Mouse (Mus musculus): Measurements from ENCODE around the gene Xylt1. TPM values are rescaled to one million over a fixed set of nuclear protein-coding genes. Genes with fewer than 3 reads are reported as not detected.

Gene Xylt1
- polyA plus RNA-seq, 1 experiment from 2014 or later = 2.0 TPM

DNA sequence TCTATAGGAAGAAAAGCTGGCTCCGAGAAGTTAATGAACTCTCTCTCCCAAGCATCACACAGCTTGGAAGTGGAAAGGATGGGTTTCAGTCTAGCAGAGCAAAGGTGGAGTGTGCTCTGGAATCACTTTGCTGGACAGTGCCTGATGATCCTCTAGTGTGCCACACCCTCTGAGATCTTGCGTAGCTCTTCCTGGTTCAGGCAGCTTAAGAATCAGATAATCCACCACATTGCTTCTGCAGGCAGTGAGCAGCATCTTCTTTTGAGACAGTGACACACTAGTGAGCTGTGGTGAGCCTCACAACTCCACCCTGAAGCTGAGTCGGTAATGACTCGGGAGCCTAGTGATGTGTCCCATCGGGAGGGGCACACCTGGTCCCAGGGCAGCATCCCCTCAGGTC is 159.2 kb downstream of the Xylt1 start:
- WGBS = 85% methylated on average over 5 of the region's 5 CpGs
- no peak overlapping the region for H3K4me3 ChIP-seq
- H3K27me3 ChIP-seq = no peaks in the 10 kb centered on the region
- H3K36me3 ChIP-seq = no peaks in the 10 kb centered on the region
- ATAC-seq (replicated peaks) = no peak
- no peak overlapping the region for H3K4me2 ChIP-seq (replicated peaks)
- peaks cover 12% of the 10 kb centered on the region; the same call in 1 of the 2 replicates for H3K4me1 ChIP-seq
- H3K27ac ChIP-seq (replicated peaks) = no peak overlapping the region
- H3K9ac ChIP-seq (replicated peaks) = no peak overlapping the region
- no peaks in the 10 kb centered on the region for H3K9me3 ChIP-seq

DNA sequence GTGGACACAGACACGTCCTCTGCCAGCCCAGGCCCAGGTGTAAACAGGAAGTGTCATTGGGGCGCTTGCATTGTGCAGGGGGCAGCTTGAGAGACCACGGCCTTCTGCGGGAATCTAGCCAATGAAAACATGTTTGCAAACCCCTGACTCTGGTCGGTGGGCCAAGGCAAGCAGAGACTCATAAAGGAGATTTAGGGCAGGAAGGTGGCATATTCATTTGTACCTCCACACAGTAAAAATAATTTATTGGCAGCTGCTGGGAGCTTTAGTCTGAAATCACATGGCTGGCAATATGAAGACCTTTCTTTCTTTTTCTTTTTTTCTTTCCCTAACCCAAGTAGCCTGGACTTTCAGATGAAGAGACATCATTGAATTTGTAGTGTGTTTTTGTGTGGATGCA is 159.6 kb downstream of the Xylt1 start:
- Histone ChIP-seq H3K4me3 (no peak overlapping the region), H3K27ac (replicated peaks) (no peak overlapping the region), H3K9me3 (no peaks in the 10 kb centered on the region), H3K9ac (replicated peaks) (no peak overlapping the region), H3K4me2 (replicated peaks) (no peak overlapping the region), H3K4me1 (peaks cover 12% of the 10 kb centered on the region; the same call in 1 of the 2 replicates), H3K27me3 (no peaks in the 10 kb centered on the region), H3K36me3 (no peaks in the 10 kb centered on the region)
- WGBS = 70% methylated on average over 5 of the region's 5 CpGs
- no peak for ATAC-seq (replicated peaks)

DNA sequence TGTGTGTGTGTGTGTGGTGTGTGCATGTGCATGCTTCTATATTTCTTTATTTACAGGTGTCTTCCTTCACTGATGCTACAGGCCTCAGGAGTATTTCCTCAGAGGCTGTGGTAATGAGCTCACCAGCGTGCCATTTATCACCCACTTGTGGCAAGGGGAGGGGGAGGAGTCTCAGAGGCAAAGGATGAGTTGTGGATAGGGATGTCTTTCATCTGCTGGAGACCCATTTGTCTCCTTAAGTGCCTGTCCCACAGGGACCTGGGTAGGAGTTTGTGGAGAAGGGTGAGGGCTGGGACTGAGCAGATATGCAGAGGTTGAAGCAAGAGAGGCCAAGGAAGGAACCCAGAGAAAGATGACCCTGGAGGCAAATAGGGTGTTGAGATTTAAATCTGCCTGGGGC is 160.3 kb downstream of the Xylt1 start:
- Histone ChIP-seq H3K9ac (replicated peaks) (no peak overlapping the region), H3K36me3 (no peaks in the 10 kb centered on the region), H3K27me3 (no peaks in the 10 kb centered on the region), H3K9me3 (no peaks in the 10 kb centered on the region), H3K4me2 (replicated peaks) (no peak overlapping the region), H3K27ac (replicated peaks) (no peak overlapping the region), H3K4me1 (peaks cover 12% of the 10 kb centered on the region; the same call in 1 of the 2 replicates), H3K4me3 (no peak overlapping the region)
- WGBS = 64% methylated on average over 1 of the region's 1 CpGs
- no peak for ATAC-seq (replicated peaks)

DNA sequence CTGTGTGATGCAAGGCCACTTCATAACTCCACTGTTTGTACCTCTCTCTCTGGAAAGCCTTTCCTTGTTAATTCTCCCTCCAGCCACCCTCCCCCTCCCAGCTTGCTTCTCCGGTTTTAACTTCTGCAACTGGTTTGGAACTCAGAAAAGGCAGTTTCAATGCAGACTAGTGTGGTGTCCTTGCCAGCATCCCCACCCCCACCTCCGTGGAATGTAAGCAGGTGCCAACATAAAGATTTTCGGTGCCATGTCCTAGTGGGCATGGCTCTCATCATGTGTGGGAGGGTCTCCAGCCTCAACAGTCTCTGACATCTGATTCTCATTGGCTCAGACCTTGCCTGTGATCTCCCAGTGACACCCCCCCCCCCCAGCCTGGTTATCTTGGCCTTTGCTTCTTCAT is 160.9 kb downstream of the Xylt1 start:
- Histone ChIP-seq H3K9me3 (no peaks in the 10 kb centered on the region), H3K27ac (replicated peaks) (no peak overlapping the region), H3K36me3 (no peaks in the 10 kb centered on the region), H3K27me3 (no peaks in the 10 kb centered on the region), H3K4me2 (replicated peaks) (no peak overlapping the region), H3K9ac (replicated peaks) (no peak overlapping the region), H3K4me1 (peaks cover 12% of the 10 kb centered on the region; the same call in 1 of the 2 replicates), H3K4me3 (no peak overlapping the region)
- WGBS = 50% methylated on average over 3 of the region's 3 CpGs
- no peak for ATAC-seq (replicated peaks)

DNA sequence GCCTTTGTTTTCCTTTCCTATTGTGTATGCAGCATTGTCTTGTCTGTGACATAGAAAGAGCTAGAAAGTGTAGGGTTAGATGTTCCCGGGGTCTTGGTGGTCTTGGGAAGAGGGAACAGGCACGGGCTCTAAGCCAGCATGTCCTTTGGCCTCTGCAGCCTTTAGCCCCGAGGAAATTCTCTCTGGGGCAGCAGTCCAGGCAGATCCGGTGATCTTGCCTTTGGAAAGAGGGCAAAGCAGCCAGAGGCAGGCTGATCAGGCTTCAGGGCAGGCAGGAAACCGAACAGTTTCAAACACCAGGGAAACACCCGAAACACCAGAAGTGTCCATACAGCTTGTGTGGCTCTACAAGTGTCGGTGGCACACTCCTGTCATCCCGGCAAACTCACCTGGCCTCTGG is 162.3 kb downstream of the Xylt1 start:
- H3K4me1 ChIP-seq = peaks cover 19% of the 10 kb centered on the region
- H3K9me3 ChIP-seq = no peaks in the 10 kb centered on the region
- no peak overlapping the region for H3K4me2 ChIP-seq (replicated peaks)
- no peak overlapping the region for H3K4me3 ChIP-seq
- no peaks in the 10 kb centered on the region for H3K36me3 ChIP-seq
- ATAC-seq (replicated peaks) = no peak
- WGBS = 56% methylated on average over 8 of the region's 8 CpGs
- no peaks in the 10 kb centered on the region for H3K27me3 ChIP-seq
- no peak overlapping the region for H3K27ac ChIP-seq (replicated peaks)
- no peak overlapping the region for H3K9ac ChIP-seq (replicated peaks)

DNA sequence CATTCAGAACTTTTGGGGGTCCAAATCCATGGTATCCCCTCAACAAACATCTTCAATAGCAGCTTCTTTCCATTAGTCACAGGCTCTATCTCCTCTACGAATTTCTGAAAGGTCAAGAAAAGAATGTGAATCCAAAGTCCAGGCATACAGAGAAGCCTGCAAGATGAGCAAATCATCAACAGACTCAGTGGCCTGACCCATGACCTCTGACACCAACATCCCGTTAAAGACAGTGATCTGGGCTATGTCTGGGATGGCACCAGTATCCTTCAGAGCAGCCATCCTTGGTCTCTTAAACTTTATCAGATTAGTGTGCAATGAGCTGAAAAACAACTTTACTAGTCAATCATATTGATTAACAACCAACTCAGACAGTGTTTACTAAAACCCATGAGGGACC is 163.3 kb downstream of the Xylt1 start:
- Histone ChIP-seq H3K9ac (replicated peaks) (no peak overlapping the region), H3K4me3 (no peak overlapping the region), H3K4me2 (replicated peaks) (no peak overlapping the region), H3K36me3 (no peaks in the 10 kb centered on the region), H3K9me3 (no peaks in the 10 kb centered on the region), H3K27me3 (no peaks in the 10 kb centered on the region), H3K4me1 (peaks cover 27% of the 10 kb centered on the region), H3K27ac (replicated peaks) (no peak overlapping the region)
- 70% methylated on average over 2 of the region's 2 CpGs for WGBS
- ATAC-seq (replicated peaks) = no peak

DNA sequence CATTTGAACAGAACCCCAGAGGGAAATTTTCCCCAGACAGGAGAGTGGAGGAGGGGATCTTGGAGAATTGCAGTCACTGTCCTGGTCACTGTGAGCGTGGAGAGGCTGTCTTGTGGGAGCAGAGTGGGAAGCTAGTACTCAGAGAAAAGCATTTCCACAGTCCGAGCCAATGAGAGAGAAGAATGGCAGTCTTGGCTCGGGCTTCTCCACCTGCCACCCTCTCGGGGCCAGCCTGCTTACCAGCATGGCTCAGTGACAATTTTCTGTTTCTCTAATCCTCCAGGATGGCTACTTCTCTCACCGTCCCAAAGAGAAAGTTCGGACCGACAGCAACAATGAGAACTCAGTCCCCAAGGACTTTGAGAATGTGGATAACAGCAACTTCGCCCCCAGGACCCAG is 167.5 kb downstream of the Xylt1 start:
- H3K4me3 ChIP-seq = no peak overlapping the region
- ATAC-seq (replicated peaks) = 0 out of 2 replicates have a peak, but pooled peaks have one; percentile 26
- no peaks in the 10 kb centered on the region for H3K9me3 ChIP-seq
- 36% methylated on average over 8 of the region's 8 CpGs for WGBS
- H3K27me3 ChIP-seq = no peaks in the 10 kb centered on the region
- no peak overlapping the region for H3K9ac ChIP-seq (replicated peaks)
- H3K27ac ChIP-seq (replicated peaks) = no peak overlapping the region
- no peak overlapping the region for H3K4me2 ChIP-seq (replicated peaks)
- peaks cover 44% of the 10 kb centered on the region for H3K4me1 ChIP-seq
- H3K36me3 ChIP-seq = no peaks in the 10 kb centered on the region

DNA sequence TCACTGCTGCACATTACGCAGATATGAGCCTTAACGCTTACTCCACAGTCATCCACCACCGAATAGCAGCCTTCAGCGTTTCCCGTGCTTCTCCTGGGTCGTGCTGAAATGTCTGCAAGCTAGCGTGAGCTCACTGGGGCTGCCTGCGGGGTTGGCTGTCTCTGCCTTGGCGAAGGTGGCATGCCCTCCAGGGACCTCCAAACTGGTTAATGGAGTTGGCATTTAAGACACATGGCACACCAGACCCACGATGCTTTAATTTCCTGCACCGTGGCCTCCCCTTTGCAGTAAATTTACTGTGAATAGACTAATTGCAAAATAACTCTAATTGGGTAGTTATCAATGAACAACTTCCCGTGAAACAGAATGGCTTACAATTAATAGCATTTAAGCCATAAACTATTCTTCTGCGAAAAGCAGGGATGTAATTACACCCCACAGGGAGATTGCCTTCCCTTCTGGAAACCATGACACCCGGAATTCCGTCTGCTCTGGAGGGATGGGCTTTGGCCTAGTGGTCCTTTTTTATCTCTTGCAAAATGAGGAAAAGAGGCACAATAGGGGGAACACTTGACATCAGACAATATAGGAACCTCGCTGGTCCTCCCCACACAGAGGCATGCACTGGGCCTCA is 170.3 kb downstream of the Xylt1 start:
- 17% methylated on average over 16 of the region's 16 CpGs for WGBS
- no peaks in the 10 kb centered on the region for H3K36me3 ChIP-seq
- H3K4me3 ChIP-seq = no peak overlapping the region
- peak; percentile 73 for ATAC-seq (replicated peaks)
- H3K27ac ChIP-seq (replicated peaks) = 0 out of 2 replicates have a peak overlapping the region, but pooled peaks have one; percentile 16
- no peak overlapping the region for H3K9ac ChIP-seq (replicated peaks)
- H3K4me1 ChIP-seq = peaks cover 59% of the 10 kb centered on the region
- H3K27me3 ChIP-seq = no peaks in the 10 kb centered on the region
- no peak overlapping the region for H3K4me2 ChIP-seq (replicated peaks)
- H3K9me3 ChIP-seq = no peaks in the 10 kb centered on the region

DNA sequence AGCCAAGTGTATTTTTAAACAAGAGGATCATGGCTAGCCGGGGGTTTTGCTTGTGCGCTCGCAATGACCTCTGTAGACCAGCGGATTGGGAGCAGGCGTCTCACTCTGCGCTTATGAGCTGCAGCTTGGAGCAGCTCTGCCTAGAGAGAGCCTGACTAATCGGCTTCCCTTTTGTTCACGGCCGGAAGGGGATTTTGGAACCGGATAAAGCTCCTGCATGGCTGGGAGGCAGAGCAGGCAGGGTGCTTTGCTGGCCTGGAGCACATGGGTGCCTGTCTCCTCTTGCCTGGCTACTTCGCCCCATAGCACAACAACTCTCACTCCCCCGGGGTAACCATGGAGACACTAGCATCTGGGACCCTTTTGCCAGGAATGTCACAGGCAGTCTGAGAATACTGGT is 172.4 kb downstream of the Xylt1 start:
- no peaks in the 10 kb centered on the region for H3K36me3 ChIP-seq
- ATAC-seq (replicated peaks) = peak; percentile 33; the same call in 1 of the 2 replicates
- no peak overlapping the region for H3K4me2 ChIP-seq (replicated peaks)
- 0 out of 2 replicates have a peak overlapping the region, but pooled peaks have one; percentile 1 for H3K9ac ChIP-seq (replicated peaks)
- H3K27ac ChIP-seq (replicated peaks) = peak overlapping the region; percentile 34; the same call in 1 of the 2 replicates
- peaks cover 50% of the 10 kb centered on the region for H3K4me1 ChIP-seq
- no peaks in the 10 kb centered on the region for H3K9me3 ChIP-seq
- H3K27me3 ChIP-seq = no peaks in the 10 kb centered on the region
- 34% methylated on average over 12 of the region's 12 CpGs for WGBS
- no peak overlapping the region for H3K4me3 ChIP-seq

DNA sequence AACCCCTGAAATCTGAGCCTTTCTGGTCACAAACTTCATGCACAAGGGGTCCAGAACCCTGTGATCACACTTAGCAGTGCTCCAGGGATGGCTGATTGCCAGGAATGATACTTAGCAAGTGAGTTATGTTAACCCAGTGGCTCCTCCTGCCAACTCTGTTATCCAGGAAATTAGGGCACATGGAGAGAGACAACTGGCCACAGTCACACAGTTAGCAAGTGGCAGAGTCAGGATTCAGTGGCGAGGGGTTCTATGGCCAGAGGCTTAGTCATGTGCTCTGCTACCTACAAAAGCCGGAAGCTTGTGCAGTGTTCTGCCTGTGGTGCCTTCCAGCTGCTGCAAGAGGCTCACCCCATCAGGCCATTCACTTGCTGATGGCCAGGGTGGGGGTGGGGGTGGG is 175.0 kb downstream of the Xylt1 start:
- Histone ChIP-seq H3K27ac (replicated peaks) (no peak overlapping the region), H3K36me3 (no peaks in the 10 kb centered on the region), H3K27me3 (no peaks in the 10 kb centered on the region), H3K9ac (replicated peaks) (no peak overlapping the region), H3K4me1 (peaks cover 32% of the 10 kb centered on the region), H3K4me2 (replicated peaks) (no peak overlapping the region), H3K9me3 (no peaks in the 10 kb centered on the region), H3K4me3 (no peak overlapping the region)
- WGBS = 33% methylated on average over 2 of the region's 2 CpGs
- no peak; the same call in 1 of the 2 replicates for ATAC-seq (replicated peaks)

DNA sequence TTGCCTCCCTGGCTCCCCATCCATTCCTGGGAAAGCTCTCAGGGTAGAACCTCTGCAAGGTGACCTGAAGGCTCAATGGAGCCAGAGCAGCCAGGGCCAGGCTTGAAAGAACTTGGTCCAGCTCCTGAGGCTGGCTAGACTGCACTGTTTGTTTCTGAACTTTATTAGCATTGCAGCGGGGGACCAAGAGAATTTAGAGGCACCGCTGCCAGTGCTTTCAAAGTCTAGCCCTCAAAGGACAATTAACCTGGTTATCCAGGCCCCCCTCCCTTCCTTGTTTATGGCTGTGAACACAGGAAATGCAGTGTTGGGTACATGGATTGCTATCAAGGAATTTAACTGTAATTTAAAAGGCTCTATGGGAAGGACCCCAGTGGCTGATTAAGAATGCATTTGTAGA is 177.4 kb downstream of the Xylt1 start:
- no peak for ATAC-seq (replicated peaks)

DNA sequence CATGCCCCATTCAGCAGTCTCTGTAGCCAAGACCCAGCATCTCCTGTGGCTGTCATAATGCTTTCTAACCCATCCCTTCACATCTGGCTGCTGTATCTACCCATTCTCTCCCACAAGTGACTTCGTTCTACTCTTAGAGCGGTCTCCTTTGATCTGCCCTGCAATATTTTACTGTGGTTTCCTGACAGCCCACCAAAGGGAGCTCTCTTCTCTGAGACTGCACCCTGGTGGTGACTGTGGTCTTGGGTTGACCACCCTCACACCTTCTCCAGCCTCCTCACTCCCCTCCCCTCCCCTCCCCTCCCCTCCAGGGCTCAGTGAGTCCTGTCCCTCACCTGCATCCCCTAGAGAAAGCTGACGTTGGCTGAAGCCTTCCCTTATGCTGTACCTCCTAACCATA is 178.3 kb downstream of the Xylt1 start:
- Histone ChIP-seq H3K4me2 (replicated peaks) (no peak overlapping the region), H3K27ac (replicated peaks) (no peak overlapping the region), H3K4me3 (no peak overlapping the region), H3K9ac (replicated peaks) (no peak overlapping the region), H3K4me1 (peaks cover 12% of the 10 kb centered on the region), H3K9me3 (no peaks in the 10 kb centered on the region), H3K27me3 (no peaks in the 10 kb centered on the region), H3K36me3 (no peaks in the 10 kb centered on the region)
- no peak for ATAC-seq (replicated peaks)
- WGBS = 90% methylated on average over 3 of the region's 3 CpGs

More for the DNA sequence above, 177.4 kb downstream of the Xylt1 start:
- Histone ChIP-seq H3K36me3 (no peaks in the 10 kb centered on the region), H3K4me2 (replicated peaks) (no peak overlapping the region), H3K9me3 (no peaks in the 10 kb centered on the region), H3K4me3 (no peak overlapping the region), H3K27me3 (no peaks in the 10 kb centered on the region), H3K27ac (replicated peaks) (no peak overlapping the region), H3K9ac (replicated peaks) (no peak overlapping the region), H3K4me1 (peaks cover 17% of the 10 kb centered on the region)
- 39% methylated on average over 2 of the region's 2 CpGs for WGBS

Measured in forebrain, embryonic 15.5 days (tissue).